Mouse (Mus musculus) hindbrain, embryonic 11.5 days (tissue): ENCODE measurements around the gene Mrps23. TPM values are rescaled to one million over a fixed set of nuclear protein-coding genes. Genes with fewer than 3 reads are reported as not detected.
A peak's percentile ranks its signal among the peaks of the same experiment; 100 is the strongest.

Source experiments
- ATAC-seq: fragments of 200-750 bp; cut with Nextera tagmentation; 2 replicates; pipeline ENCODE4 v1.8.0; 2017; ENCODE audit warnings: mild to moderate bottlenecking, moderate TSS enrichment, moderate library complexity; ENCODE audit not compliant: low FRiP score
- DNase-seq: peaks from one replicate; pipeline ENCODE4 v3.0.0-alpha.2; 2015; ENCODE audit warnings: low spot score
- H3K27ac ChIP-seq: fragments of 300-500 bp; sonication (generic); 2 replicates; pipeline ENCODE4 v1.5.1; 2014; ENCODE audit warnings: mild to moderate bottlenecking, low read depth, low read length
- H3K27me3 ChIP-seq: fragments of 300-500 bp; sonication (generic); 2 replicates; pipeline ENCODE4 v1.6.1; 2014; ENCODE audit warnings: mild to moderate bottlenecking, low read length, moderate library complexity, mixed read lengths; ENCODE audit not compliant: control insufficient read depth, insufficient read depth
- H3K36me3 ChIP-seq: fragments of 300-500 bp; sonication (generic); 2 replicates; pipeline ENCODE4 v1.6.1; 2014; ENCODE audit warnings: mild to moderate bottlenecking, low read length, moderate library complexity, mixed read lengths; ENCODE audit not compliant: control insufficient read depth, insufficient read depth
- H3K4me1 ChIP-seq: fragments of 300-500 bp; sonication (generic); replicated peaks from 2 replicates; pipeline ENCODE4 v1.6.1; 2014; ENCODE audit warnings: low read length, mixed read lengths; ENCODE audit not compliant: control insufficient read depth, insufficient read depth
- H3K4me2 ChIP-seq: fragments of 300-500 bp; sonication (generic); replicated peaks from 2 replicates; pipeline ENCODE4 v1.6.1; 2014; ENCODE audit warnings: mild to moderate bottlenecking, low read depth, low read length
- H3K4me3 ChIP-seq: fragments of 300-500 bp; sonication (generic); 2 replicates; pipeline ENCODE4 v1.5.1; 2014; ENCODE audit warnings: low read depth, low read length
- H3K9ac ChIP-seq: fragments of 300-500 bp; sonication (generic); 2 replicates; pipeline ENCODE4 v1.6.1; 2014; ENCODE audit warnings: low read depth, low read length
- H3K9me3 ChIP-seq: fragments of 300-500 bp; sonication (generic); 2 replicates; pipeline ENCODE4 v1.6.1; 2016; ENCODE audit warnings: low read length; ENCODE audit not compliant: control insufficient read depth
- WGBS: fragments of 180-500 bp; shearing (Covaris S2); extraction: QIAGEN DNeasy Blood & Tissue Kit; methylation state at CpG from one replicate; pipeline ENCODE4 v1.1.7; 2014; 5-methylcytosine and 5-hydroxymethylcytosine counted together
- polyA plus RNA-seq: library from polyadenylated mRNA; unstranded; fragments of >200 nt; fragmentation: Nextera tagmentation; extraction: Ambion mirVana; gene quantifications from 2 replicates; pipeline ENCODE4 v1.2.1, GENCODE M21; 2014

The Mrps23 gene
- 83.2 and 84.5 TPM in 2 replicates for polyA plus RNA-seq

DNA sequence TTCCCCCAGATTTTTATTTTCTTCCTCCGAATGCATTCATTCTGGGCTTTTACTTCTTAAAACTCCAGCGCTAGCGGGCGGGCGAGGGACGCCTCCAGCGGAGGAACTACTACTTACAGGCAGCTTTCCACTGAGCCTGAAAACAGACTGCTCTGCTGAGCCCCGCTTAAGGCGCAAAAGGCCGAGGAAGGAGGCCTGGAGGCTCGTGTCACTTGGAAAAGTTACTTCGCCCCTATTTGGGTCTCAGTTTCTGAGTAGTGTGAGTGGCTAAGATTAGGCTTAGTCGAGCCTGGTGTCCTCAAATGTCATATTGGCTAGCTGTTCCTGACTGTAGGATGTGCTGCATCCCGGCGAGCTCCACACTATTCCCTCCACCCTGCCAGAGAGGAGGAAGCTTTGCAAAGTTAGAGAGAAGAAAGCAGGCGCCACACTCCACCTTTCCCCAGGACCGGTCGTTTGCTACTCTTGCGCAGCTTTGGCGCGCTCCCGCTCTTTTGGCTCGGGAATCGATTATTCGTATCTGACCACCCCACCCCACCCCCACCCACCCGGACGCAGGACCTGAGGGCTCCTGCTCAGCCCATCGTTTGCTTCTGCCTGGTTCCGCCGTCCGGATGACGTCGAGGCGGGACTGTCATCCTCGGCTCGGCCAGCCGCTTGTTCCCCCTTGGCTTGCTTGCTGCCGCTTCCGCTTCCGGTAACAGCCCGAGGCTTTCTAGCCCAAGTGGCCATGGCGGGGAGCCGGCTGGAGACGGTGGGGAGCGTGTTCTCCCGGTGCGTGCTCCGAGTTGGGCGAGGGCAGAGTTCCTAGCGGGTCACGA is at the start of gene Mrps23:
TSS of gene Mrps23 (plus strand) at position 677 of the 821 bp plus-strand sequence.
- WGBS: under 1% methylated on average over 50 of the region's 51 CpGs

DNA sequence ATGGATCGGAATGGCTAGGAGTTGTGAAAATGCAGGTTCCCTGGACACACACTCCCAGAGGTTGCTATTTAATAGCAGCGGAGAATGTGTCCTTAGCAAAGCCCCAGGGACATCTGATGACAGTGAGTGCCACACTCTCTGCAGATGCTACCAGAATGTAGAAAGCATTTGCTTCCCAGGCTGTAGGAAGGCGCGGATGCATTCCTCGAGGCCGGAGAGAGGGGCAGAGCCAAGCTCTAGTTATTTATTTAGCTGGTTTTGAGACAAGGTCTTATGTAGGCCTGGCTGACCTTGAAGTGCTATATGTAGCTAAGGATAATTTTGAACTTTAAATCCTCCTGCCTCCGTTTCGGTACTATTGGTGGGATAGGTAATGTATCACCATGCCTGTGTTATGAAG is 49.7 kb upstream of the Mrps23 start:
- Histone ChIP-seq H3K9me3 (no peaks in the 10 kb centered on the region), H3K27ac (no peak overlapping the region), H3K9ac (no peak overlapping the region), H3K36me3 (no peaks in the 10 kb centered on the region), H3K4me3 (no peak overlapping the region), H3K27me3 (no peaks in the 10 kb centered on the region), H3K4me1 (peaks cover 8% of the 10 kb centered on the region), H3K4me2 (no peak overlapping the region)
- ATAC-seq (no peak), DNase-seq (no peak)
- WGBS: 67% methylated on average over 8 of the region's 8 CpGs

More for the DNA sequence above, at the start of gene Mrps23:
- Histone ChIP-seq H3K4me3 (peak within 1 kb of the TSS; percentile 58), H3K36me3 (no peaks in the 10 kb centered on the region), H3K9ac (peak within 1 kb of the TSS; percentile 70), H3K27me3 (no peaks in the 10 kb centered on the region), H3K4me2 (peak within 1 kb of the TSS; percentile 64), H3K9me3 (no peaks in the 10 kb centered on the region), H3K4me1 (peaks cover 4% of the 10 kb centered on the region; the same call in 1 of the 2 replicates), H3K27ac (peak within 1 kb of the TSS; percentile 78)
- ATAC-seq: peak; percentile 94
- DNase-seq: peak; percentile 91

DNA sequence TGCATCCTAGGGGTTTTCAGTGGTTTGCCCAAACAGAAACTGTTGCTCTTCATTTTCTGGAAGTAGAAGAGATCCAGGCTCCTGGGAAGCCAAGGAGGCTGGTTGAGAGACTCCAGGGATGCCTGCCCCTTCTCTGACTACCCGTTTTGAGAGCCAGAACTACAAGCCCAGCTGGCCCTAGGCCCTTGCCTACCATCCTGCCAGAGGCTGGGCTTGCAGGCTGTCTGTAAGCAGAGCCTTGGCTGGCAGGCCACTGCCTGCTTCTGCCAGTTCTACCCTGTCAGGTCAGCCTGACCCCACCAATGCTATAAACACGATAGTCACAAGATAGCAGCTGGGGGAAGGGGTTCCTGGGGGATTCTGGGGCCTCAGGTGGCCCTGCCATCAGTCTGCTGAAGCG is 48.7 kb upstream of the Mrps23 start:
- H3K9ac ChIP-seq: no peak overlapping the region
- no peaks in the 10 kb centered on the region for H3K9me3 ChIP-seq
- H3K27me3 ChIP-seq: no peaks in the 10 kb centered on the region
- H3K4me2 ChIP-seq: no peak overlapping the region
- no peak for ATAC-seq
- no peak overlapping the region for H3K4me3 ChIP-seq
- no peak overlapping the region for H3K27ac ChIP-seq
- no peaks in the 10 kb centered on the region for H3K36me3 ChIP-seq
- H3K4me1 ChIP-seq: peaks cover 12% of the 10 kb centered on the region
- no peak for DNase-seq
- 66% methylated on average over 3 of the region's 3 CpGs for WGBS

DNA sequence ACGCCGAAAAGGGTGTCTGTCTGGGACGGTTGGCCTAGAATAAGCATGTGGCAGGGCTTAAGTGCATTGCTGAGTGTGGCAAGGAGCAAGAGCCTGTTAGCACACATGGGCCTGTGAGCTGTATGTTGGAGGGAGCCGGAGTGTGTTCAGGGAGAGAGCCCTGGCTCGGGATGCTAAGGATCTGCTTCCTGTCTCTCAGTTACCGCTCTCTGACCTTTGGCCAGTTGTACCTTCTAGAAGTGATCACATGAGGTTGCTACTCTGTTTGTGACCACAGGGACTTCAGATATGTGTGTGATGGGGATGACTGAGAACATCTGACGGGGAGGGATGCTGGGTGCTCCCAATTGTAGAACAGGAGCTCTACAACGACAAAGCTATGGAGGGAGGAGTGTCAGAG is 48.2 kb upstream of the Mrps23 start:
- H3K4me3 ChIP-seq: no peak overlapping the region
- no peak overlapping the region for H3K4me2 ChIP-seq
- ATAC-seq (no peak), DNase-seq (no peak)
- no peak overlapping the region for H3K27ac ChIP-seq
- no peaks in the 10 kb centered on the region for H3K27me3 ChIP-seq
- H3K36me3 ChIP-seq: no peaks in the 10 kb centered on the region
- no peak overlapping the region for H3K9ac ChIP-seq
- 70% methylated on average over 8 of the region's 8 CpGs for WGBS
- H3K9me3 ChIP-seq: no peaks in the 10 kb centered on the region
- H3K4me1 ChIP-seq: peaks cover 17% of the 10 kb centered on the region

DNA sequence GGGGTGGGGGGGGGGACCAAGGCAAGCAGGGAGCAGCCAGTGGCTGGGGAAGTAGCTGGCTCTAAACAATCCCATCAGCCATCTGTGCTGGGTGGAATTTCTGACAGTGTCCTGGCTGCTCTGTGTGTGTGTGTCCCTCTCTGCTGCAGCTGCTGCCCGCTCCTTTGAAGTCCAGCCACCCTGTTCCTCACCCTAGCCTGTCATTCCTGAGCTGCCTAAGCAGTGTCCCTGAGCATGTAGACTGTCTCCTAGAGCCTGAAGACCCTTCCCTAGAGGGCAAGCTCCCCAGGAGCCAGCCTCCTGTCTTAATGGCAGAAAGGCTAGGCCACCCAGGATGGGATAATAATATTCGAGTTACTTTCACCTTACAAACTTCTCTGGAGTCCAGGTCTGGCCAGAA is 47.8 kb upstream of the Mrps23 start:
- no peak overlapping the region for H3K27ac ChIP-seq
- no peak for DNase-seq
- no peak overlapping the region for H3K9ac ChIP-seq

DNA sequence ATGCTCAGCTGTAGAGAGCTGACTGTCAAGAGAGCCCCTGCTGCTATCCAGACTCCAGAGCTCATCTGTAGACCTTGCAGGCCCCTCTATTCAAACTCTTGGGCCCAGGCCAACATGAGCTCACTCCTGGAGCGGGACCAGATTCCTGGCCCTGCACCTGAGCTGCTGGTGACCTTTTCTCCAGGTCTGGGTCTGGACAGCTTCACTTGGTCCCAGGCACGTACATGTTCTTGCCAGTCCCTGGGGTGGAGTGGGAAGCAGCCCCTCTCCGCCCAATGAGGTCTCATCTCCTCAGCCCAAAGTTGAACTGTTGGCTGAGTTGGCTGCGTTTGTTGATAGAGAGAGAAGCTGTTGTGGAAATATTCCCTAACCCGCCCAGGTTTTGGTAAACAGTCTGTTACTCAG is 45.3 kb upstream of the Mrps23 start:
- ATAC-seq: no peak

More for the DNA sequence above, 47.8 kb upstream of the Mrps23 start:
- H3K27me3 ChIP-seq: no peaks in the 10 kb centered on the region
- H3K4me1 ChIP-seq: peaks cover 14% of the 10 kb centered on the region
- no peak for ATAC-seq
- WGBS: 36% methylated on average over 2 of the region's 2 CpGs
- no peaks in the 10 kb centered on the region for H3K9me3 ChIP-seq
- H3K36me3 ChIP-seq: no peaks in the 10 kb centered on the region
- no peak overlapping the region for H3K4me3 ChIP-seq
- H3K4me2 ChIP-seq: no peak overlapping the region

DNA sequence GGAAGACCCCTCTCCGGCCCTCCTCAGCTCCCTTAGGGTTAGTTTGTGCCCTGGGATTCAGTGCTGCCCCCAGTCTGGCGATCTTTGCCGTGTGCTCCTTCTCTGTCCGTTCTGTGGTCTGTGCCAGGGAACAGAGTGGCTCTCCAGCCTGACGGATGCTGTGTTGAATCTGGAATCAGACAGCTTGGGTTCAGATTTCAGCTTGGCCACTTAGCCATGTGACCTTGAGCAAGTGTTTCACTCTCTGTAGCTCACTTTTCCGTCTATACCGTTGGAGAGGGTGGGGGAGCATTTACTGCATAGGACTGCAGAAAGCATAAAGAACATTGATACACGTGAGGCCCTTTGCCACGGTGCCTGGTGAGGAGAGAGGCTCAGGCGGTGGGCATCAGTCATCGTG is 44.8 kb upstream of the Mrps23 start:
- no peaks in the 10 kb centered on the region for H3K9me3 ChIP-seq
- no peak overlapping the region for H3K4me3 ChIP-seq
- WGBS: 72% methylated on average over 11 of the region's 11 CpGs
- no peaks in the 10 kb centered on the region for H3K27me3 ChIP-seq
- DNase-seq: no peak
- peaks cover 13% of the 10 kb centered on the region for H3K4me1 ChIP-seq
- no peak overlapping the region for H3K27ac ChIP-seq
- H3K9ac ChIP-seq: no peak overlapping the region
- no peak for ATAC-seq
- H3K36me3 ChIP-seq: no peaks in the 10 kb centered on the region
- no peak overlapping the region for H3K4me2 ChIP-seq

More for the DNA sequence above, 45.3 kb upstream of the Mrps23 start:
- DNase-seq: no peak
- Histone ChIP-seq H3K4me1 (peaks cover 13% of the 10 kb centered on the region), H3K9ac (no peak overlapping the region), H3K27me3 (no peaks in the 10 kb centered on the region), H3K9me3 (no peaks in the 10 kb centered on the region), H3K27ac (no peak overlapping the region), H3K4me3 (no peak overlapping the region), H3K4me2 (no peak overlapping the region), H3K36me3 (no peaks in the 10 kb centered on the region)
- WGBS: 79% methylated on average over 5 of the region's 5 CpGs

DNA sequence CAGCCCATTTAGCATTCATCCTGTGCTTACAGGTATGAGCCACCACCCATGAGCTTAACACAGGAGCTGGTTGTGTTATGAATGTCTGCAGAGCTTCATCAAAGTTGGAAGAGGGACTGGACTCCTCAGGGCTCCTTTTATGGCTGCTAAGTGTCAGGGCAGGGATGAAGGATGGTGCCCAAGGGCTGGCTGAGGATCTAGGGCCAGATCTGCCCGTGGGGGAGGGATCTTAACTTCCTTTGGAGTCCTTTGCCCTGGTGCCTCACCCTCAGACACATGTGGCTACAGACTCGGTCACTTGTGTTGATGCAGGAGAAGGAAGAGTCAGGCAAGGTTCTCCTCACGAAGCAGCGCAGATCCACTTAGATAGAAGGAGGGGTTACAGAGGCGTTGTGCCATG is 43.9 kb upstream of the Mrps23 start:
- peak overlapping the region; percentile 66; the same call in 1 of the 2 replicates for H3K4me2 ChIP-seq
- peaks cover 20% of the 10 kb centered on the region for H3K4me1 ChIP-seq
- ATAC-seq: no peak
- H3K36me3 ChIP-seq: no peaks in the 10 kb centered on the region
- peak overlapping the region; percentile 96 for H3K27ac ChIP-seq
- H3K27me3 ChIP-seq: no peaks in the 10 kb centered on the region
- H3K9me3 ChIP-seq: no peaks in the 10 kb centered on the region
- WGBS: 38% methylated on average over 5 of the region's 5 CpGs
- no peak for DNase-seq
- H3K9ac ChIP-seq: no peak overlapping the region
- H3K4me3 ChIP-seq: no peak overlapping the region

DNA sequence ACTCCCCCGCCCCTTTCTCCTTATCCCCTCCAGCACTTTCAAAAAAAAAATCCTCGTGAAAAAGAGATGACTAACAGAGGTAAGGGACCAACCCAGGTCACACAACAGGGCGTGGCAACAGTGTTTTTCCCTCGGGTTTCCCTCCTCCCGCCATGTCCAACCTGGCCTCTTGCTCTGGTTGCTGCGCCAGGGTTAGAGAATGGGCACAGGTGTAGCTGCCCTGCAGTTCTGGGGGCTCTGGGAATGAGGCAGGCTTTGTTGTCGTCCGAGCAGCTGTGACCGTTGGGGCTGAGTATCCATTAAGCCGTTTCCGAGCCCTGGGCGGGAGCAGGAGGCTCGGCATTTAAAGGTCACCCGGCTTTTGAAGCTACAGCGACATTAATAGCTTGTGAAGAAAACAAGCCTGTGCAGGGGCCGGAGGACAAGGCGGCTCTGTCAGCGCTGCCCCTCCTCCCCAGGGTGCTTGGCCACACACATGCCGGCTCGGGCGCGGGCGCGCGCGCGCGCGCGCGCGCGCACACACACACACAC is 43.1 kb upstream of the Mrps23 start:
- Histone ChIP-seq H3K27ac (peak overlapping the region; percentile 96), H3K9ac (peak overlapping the region; percentile 61), H3K9me3 (no peaks in the 10 kb centered on the region), H3K27me3 (no peaks in the 10 kb centered on the region), H3K4me2 (peak overlapping the region; percentile 66), H3K36me3 (no peaks in the 10 kb centered on the region), H3K4me3 (peak overlapping the region; percentile 27), H3K4me1 (peaks cover 20% of the 10 kb centered on the region)
- peak; percentile 80 for ATAC-seq
- WGBS: 0% methylated on average over 17 of the region's 33 CpGs
- DNase-seq: peak; percentile 78
